Mouse (Mus musculus): ENCODE measurements around the gene Mbip. TPM values are rescaled to one million over a fixed set of nuclear protein-coding genes. Genes with fewer than 3 reads are reported as not detected.

Gene Mbip
- total and polyA plus RNA-seq, 3 experiments = 28.3 to 82.7 (median 47.6) TPM

DNA sequence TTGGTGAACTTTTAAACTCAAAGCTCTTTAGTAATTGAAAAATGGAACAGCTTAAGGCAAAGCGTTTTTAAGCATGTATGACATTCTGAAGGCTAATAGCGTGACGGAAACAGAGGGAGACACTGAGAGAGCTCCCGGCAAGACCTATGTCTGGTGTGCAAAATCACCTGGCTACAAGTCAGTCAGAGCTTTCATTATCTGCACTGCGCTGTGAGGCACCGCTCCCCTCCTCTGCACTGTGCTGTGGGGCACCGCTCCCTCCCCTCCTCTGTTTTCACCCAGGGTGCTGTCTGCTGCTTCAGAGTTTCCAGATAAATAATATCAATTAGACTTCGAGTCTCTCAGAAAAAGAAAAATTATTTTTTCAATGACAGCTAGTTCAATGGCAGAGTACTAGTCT is 27.6 kb downstream of the Mbip start:
- Histone ChIP-seq H3K79me2 (replicated peaks; ENCODE audit: control insufficient read depth, extremely low read depth, insufficient read depth, poor library complexity, severe bottlenecking) (no peaks in the 10 kb centered on the region), H3K4me2 (ENCODE audit: insufficient read depth, low read depth, poor library complexity, severe bottlenecking) (no peak overlapping the region), H3K9me3 (replicated peaks; ENCODE audit: low read length) (peaks cover 2% of the 10 kb centered on the region), H3K4me1 (ENCODE audit: control insufficient read depth in 1 of 2, insufficient read depth in 2 of 2) (no peaks in the 10 kb centered on the region), H3K36me3 (replicated peaks in 1 of 2; ENCODE audit: control insufficient read depth in 1 of 2, insufficient read depth in 1 of 2, low read length in 1 of 2) (peaks cover 0 to 8% of the 10 kb centered on the region in 2 experiments), H3K9ac (ENCODE audit: insufficient read depth, low read depth) (no peak overlapping the region), H3K27ac (ENCODE audit: insufficient read depth, low read depth) (no peak overlapping the region), H3K4me3 (replicated peaks in 1 of 3; ENCODE audit: low read depth in 2 of 3, low read length in 2 of 3, poor library complexity in 1 of 3) (no peak overlapping the region), H3K27me3 (replicated peaks) (no peaks in the 10 kb centered on the region)
- in situ Hi-C loops (cut with MboI; ENCODE audit: low pct_ligation_motif_present, low pct_unique_long_range_greater_than_20kb, low sequenced_read_pairs) = no loop called here
- DNase-seq (ENCODE audit: extremely low read depth) = no peak
- no peak for TF ChIP-seq E2F4 (IDR thresholded peaks at IDR 0.05; ENCODE audit: insufficient replicate concordance, low read depth, low read length)
- TF ChIP-seq ZC3H11A (IDR thresholded peaks at IDR 0.05; ENCODE audit: low read depth, low read length) = no peak
- TF ChIP-seq JUN (IDR thresholded peaks at IDR 0.05; ENCODE audit: insufficient read depth, low read depth, low read length) = no peak
- TF ChIP-seq POLR2AphosphoS2 (IDR thresholded peaks at IDR 0.05; ENCODE audit: low read depth, low read length) = no peak
- TF ChIP-seq USF1 (IDR thresholded peaks at IDR 0.05; ENCODE audit: low read depth, low read length) = no peak
- TF ChIP-seq ZNF384 (IDR thresholded peaks at IDR 0.05; ENCODE audit: low read depth, low read length) = no peak
- TF ChIP-seq RCOR1 (conservative IDR thresholded peaks at IDR 0.05; ENCODE audit: low read depth, low read length) = no peak
- TF ChIP-seq POLR2A (IDR thresholded peaks at IDR 0.05; ENCODE audit: low read depth, low read length) = no peak
- dilution Hi-C loops (cut with MboI; ENCODE audit: extremely low pct_ligation_motif_present, extremely low pct_unique_long_range_greater_than_20kb, low sequenced_read_pairs) = no loop called here

GRCm38 (mm10) chr12:56305758-56306157 is 39.9 kb downstream of the Mbip start:
- in situ Hi-C loops (cut with MboI; ENCODE audit: low pct_ligation_motif_present, low pct_unique_long_range_greater_than_20kb, low sequenced_read_pairs) = no loop called here
- H3K27me3 ChIP-seq (replicated peaks) = no peaks in the 10 kb centered on the region
- no peak overlapping the region for H3K4me2 ChIP-seq (ENCODE audit: insufficient read depth, low read depth, poor library complexity, severe bottlenecking)
- no peak overlapping the region for H3K27ac ChIP-seq (ENCODE audit: insufficient read depth, low read depth)
- TF ChIP-seq UBTF (IDR thresholded peaks at IDR 0.05; ENCODE audit: low read depth, low read length) = no peak
- no peak for TF ChIP-seq ZC3H11A (IDR thresholded peaks at IDR 0.05; ENCODE audit: low read depth, low read length)
- TF ChIP-seq MAFK (IDR thresholded peaks at IDR 0.05; ENCODE audit: insufficient replicate concordance, low read length) = no peak
- TF ChIP-seq JUN (IDR thresholded peaks at IDR 0.05; ENCODE audit: insufficient read depth, low read depth, low read length) = no peak
- no peak for TF ChIP-seq ZNF384 (IDR thresholded peaks at IDR 0.05; ENCODE audit: low read depth, low read length)
- no peak for TF ChIP-seq TCF12 (IDR thresholded peaks at IDR 0.05; ENCODE audit: low read depth, low read length)
- no peak for TF ChIP-seq CTCF (conservative IDR thresholded peaks at IDR 0.05 in 1 of 2, IDR thresholded peaks at IDR 0.05 in 1 of 2; ENCODE audit: low read depth in 2 of 2, low read length in 2 of 2)
- TF ChIP-seq EP300 (IDR thresholded peaks at IDR 0.05; ENCODE audit: low read length) = no peak
- no peak for TF ChIP-seq PAX5 (IDR thresholded peaks at IDR 0.05; ENCODE audit: low read length)
- no peak for TF ChIP-seq JUND (conservative IDR thresholded peaks at IDR 0.05; ENCODE audit: low read depth, low read length)
- no peak for TF ChIP-seq POLR2AphosphoS2 (IDR thresholded peaks at IDR 0.05; ENCODE audit: low read depth, low read length)
- TF ChIP-seq ELF1 (IDR thresholded peaks at IDR 0.05; ENCODE audit: low read depth, low read length) = no peak
- no peak for TF ChIP-seq KAT2A (IDR thresholded peaks at IDR 0.05; ENCODE audit: insufficient replicate concordance, low read length)
- no peak for TF ChIP-seq ETS1 (conservative IDR thresholded peaks at IDR 0.05; ENCODE audit: low read depth, low read length)
- no peak for TF ChIP-seq SIN3A (IDR thresholded peaks at IDR 0.05; ENCODE audit: low read length)
- H3K9me3 ChIP-seq (replicated peaks; ENCODE audit: low read length) = no peaks in the 10 kb centered on the region
- H3K79me2 ChIP-seq (replicated peaks; ENCODE audit: control insufficient read depth, extremely low read depth, insufficient read depth, poor library complexity, severe bottlenecking) = no peaks in the 10 kb centered on the region
- no peak overlapping the region for H3K4me3 ChIP-seq (replicated peaks in 1 of 3; ENCODE audit: low read depth in 2 of 3, low read length in 2 of 3, poor library complexity in 1 of 3)
- dilution Hi-C loops (cut with MboI; ENCODE audit: extremely low pct_ligation_motif_present, extremely low pct_unique_long_range_greater_than_20kb, low sequenced_read_pairs) = no loop called here
- DNase-seq (ENCODE audit: extremely low read depth) = no peak
- peaks cover 3 to 7% of the 10 kb centered on the region in 2 experiments; a peak in 3 of 4 replicates for H3K4me1 ChIP-seq (ENCODE audit: control insufficient read depth in 1 of 2, insufficient read depth in 2 of 2)
- no peaks in the 10 kb centered on the region for H3K36me3 ChIP-seq (replicated peaks in 1 of 2; ENCODE audit: control insufficient read depth in 1 of 2, insufficient read depth in 1 of 2, low read length in 1 of 2)
- H3K9ac ChIP-seq (ENCODE audit: insufficient read depth, low read depth) = no peak overlapping the region

Data from CH12.LX (cell line).